Mouse (Mus musculus) naive thymus-derived CD4-positive, alpha-beta T cell, adult 2 months (primary cell): Measurements from ENCODE around the gene Txndc9.
A peak's percentile ranks its signal among the peaks of the same experiment; 100 is the strongest.
"Not testable (repeated sequence)": the region's sequence is repeated elsewhere in the genome, so short reads cannot be mapped to it uniquely, and the experiment has no call there.

Experiments
- DNase-seq: peaks from one replicate; pipeline ENCODE4 v3.0.0-alpha.2; 2011; ENCODE audit warnings: low read depth

Txndc9 gene

DNA sequence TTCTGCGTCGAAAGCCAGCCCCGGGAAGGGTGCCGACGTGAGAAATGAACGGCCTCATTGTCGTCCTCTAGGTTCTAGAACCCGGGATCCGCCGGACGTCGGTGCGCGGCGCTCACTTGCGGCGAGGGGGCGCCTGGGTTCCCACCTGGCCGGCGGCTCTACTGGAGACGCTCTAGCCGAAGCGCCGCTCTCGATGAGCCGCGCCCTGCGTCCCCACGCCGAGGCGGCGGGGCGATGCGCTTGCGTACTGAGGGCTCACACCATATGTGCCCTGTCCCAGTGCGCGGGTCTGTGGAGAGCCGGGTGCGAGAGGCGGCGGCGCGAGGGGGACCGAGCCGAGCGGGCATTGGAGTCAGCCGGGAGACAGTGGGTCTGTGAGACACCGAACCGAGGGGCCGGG, at the start of gene Txndc9, which contains the start of gene Eif5b:
TSS of gene Txndc9 (minus strand) at position 27 of the 400 bp plus-strand sequence.
TSS of gene Eif5b (plus strand) at position 144 of the 400 bp plus-strand sequence.
- peak; percentile 91 for DNase-seq

DNA sequence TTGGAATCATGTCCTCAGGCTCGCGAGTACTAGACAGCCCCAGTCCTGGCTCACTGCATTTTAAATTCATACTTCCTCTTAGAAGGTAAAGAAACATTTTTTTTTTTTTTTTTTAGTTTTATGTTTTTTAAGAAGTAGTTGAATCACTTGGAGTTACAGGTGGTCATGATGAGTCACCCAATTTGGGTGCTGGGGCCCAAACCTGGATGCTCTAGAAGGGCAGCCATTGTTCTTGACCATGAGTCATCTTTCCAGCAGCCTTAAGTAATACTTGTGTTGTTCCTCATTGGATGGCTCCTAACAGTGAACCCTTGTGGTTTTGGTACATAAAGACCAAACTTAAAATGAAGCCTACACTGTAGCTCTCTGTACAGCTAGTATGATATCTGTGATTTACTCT, 41.2 kb upstream of the Txndc9 start:
- DNase-seq: no peak

- DNase-seq: no peak
These were observed 39.7 kb upstream of the Txndc9 start for GRCm38 (mm10) chr1:38037375-38037774.

GRCm38 (mm10) chr1:38035521-38035920, 37.8 kb upstream of the Txndc9 start:
- DNase-seq: no peak

DNA sequence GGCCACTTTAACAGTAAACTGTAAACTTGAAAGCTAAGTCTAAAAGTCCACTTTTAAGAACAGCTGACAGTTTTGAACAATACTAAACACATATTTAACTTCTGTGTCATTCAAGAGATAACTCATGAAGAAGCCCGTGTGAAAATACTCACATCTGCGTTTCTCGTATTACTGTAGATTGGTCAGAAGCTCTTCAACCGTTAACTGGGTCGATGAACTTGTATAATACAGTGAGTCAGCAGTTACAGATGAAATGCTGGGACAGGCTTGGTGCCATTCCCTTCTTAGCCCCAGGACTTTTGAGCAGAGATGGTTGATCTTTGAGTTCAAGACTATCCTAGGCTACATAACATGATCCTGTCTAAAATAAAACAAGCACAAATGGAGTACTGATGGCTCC, 33.7 kb upstream of the Txndc9 start:
- no peak for DNase-seq

DNA sequence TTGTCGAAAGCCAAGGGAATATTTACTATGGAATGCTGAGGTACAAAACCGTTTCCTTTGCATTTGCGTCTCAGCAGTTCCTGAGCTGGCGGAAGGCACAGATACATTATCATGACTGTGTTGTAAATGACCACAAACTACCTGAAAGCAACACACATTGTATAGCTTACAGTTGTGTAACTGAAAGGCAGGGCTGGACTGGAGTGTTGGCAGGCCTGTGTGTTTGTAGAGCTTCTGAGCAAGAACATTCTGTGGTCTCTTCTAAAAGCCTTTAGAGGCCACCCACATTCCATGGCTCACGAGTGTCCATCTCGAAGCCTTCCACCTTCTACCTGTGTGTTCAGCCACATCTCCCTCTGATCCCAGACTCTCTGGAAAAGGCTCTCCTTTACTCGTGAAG, 29.6 kb upstream of the Txndc9 start:
- DNase-seq: no peak

GRCm38 (mm10) chr1:38014551-38015203, 17.0 kb upstream of the Txndc9 start:
- DNase-seq: no peak

DNA sequence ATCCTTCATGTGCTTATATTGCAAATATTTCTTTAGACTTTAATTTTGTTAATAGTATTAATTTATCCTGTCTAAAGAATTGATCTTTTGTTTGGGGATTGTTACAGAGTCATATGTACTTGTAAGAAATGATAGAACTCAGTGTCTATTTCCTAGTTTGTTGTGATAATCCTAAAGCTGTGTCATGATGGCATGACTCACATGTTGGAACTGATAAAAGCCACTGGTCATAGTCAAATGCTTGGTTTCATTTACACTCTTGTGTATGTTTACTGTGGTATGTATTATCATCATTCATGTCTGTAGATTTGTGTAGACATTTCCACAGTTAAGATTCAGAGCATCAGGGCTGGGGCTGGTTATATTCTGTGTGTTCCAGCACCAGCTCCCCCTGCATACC, 14.8 kb upstream of the Txndc9 start:
- DNase-seq: no peak

DNA sequence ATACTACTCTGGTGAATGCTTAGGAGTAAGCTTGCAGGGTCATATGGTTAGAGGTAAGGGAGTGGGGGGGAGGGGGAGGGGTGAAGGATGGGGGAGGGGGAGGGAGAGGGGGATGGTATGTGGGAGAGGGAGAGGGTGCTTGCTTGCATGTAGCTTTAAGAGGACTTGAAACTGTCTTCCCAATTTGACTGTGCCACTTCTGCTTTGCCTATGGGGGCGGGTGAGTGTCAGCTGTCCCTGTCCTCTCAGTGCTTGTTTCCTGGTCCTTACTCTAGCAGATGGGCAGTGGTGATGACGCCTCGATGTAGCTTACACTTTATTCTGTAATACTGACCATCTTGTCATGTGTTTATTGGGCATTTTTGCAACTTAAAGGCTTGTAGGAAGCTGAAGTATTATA, 14.4 kb upstream of the Txndc9 start:
- DNase-seq: no peak

DNA sequence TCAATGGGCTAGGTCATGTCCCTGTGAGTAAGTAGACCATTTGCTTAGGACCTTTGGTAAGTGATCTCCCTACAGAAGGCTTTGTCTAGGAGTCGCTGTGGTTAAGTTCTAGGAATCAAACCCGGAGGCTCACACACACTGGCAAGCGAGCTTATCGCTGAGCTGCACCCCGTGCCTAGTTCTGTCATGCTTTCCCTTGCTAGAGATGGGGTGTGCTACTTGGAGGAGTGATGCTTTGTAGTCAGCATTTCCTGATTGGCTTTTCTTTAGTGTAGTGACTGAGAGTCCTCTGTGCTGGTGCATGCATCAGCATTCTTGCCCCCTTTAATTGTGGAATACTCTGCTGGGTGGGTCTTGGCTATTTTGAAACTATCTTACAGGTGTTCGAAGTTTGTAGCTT, 14.0 kb upstream of the Txndc9 start:
- DNase-seq: no peak

GRCm38 (mm10) chr1:38006741-38007140, 9.0 kb upstream of the Txndc9 start:
- DNase-seq: no peak

- no peak for DNase-seq
These were observed 5.4 kb upstream of the Txndc9 start for GRCm38 (mm10) chr1:38003046-38003445.

GRCm38 (mm10) chr1:38001956-38002355, 4.3 kb upstream of the Txndc9 start:
- no peak for DNase-seq

GRCm38 (mm10) chr1:38000844-38001243, 3.2 kb upstream of the Txndc9 start:
- DNase-seq: no peak

- DNase-seq: no peak
These were observed 1.9 kb upstream of the Txndc9 start for GRCm38 (mm10) chr1:37999552-37999951.

DNA sequence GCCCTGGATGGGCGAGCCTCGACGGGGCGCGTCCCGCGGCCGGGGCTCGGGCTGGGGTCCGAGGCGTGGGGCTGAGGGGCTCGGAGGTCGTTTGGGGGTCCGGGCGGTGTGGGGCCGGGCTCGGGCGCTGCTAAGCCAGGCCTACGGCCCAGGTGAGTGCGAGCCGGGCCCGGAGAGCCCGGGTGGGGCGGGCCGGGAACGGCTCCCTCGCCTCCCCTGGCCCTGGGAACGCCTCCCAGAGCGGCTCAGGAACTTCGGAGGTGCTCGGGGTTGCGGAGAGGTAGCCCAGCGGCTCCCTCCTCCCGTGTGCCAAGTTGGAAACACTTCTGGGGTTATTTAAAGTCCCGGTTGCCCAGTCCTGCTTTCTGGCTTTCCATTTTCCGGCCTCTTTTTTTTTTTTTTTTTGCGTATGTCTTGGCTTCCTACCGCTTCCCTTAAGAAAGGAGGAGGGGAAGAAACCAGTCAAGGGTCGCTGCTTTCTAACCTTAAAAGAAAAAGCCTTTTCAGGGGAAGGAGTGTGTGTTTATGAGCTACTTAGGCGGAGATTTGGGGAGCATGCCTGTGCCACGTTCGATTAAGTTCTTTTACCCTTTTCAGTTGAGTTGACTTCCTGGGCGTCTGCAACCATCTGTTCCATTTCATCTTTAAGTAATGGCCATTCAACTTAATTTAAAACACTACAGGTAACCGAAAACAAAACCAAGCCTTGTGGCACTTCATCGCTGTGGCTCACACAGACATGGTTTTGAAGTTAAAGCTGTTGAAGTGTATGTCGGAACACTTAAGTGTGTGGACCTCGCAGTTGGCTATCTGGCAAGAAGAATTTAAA, 892 bp upstream of the Txndc9 start:
- peak; percentile 35 for DNase-seq

- peak; percentile 98 for DNase-seq
These were observed 712 bp downstream of the Txndc9 start for GRCm38 (mm10) chr1:37996877-37997484.

DNA sequence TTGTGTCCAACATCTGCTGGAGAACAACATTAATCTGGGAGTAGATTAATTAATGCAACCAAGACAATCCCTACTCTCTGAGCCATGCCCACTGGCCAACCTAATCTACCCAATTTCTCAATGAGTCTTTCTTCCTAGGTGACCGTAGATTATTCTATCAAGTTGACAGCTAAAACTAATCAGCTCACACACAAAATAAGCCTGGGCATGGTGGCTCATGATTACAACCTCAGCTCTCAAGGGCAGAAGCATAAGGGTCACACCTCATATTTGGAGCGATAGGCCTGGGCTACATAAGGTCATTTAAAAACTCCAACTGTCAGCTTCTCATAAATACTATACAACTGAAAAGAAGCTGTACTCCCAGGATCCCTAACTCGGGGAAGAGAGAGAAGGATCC, 1.5 kb downstream of the Txndc9 start:
- DNase-seq: no peak

DNA sequence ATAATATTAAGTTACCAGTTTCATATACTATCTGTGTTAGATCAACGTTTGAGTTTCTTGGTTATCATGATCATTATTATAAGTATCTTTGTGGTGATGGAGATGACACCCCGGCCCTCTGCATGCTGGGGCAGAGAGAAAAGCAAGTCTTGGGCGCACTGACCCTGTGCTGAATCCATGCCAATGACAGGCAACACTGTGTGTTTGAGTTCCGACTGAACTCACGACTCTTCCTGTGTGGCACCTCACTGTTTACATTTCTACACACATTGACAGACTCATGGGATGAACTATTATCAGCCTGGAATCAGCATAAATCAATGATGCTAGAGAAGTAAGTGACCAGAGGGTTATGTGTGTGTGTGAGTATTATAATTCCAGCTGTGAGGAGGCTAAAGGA, 9.8 kb downstream of the Txndc9 start:
- DNase-seq: no peak

DNA sequence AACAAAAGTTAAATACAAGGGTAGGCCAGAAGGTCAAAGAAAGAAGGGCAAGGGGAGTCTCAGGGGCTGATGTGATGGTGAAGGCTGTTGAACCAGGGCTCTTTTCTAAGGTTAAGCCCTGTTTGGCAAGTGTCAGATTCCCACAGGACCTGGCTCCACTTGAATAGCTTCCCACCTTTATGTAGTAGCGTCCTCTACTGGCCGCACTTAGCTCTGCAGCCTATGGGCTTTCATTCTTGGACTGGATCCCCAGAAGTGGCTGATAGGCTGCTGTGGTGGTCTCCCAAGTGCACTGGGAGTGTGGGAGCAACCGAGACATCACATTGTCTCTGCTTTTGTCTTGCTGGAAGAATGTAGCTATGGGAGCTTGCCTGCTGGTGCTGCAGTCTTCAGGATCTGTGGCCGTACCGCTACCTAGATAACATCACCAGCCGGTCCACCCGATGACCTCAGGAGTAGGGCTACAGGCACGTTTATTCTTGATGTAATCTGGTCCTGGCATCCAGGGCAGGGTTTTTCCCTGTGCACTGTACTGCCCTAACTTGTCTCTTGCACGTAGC, 11.8 kb downstream of the Txndc9 start:
- no peak for DNase-seq

- no peak for DNase-seq
These were observed 13.4 kb downstream of the Txndc9 start for GRCm38 (mm10) chr1:37984326-37984725.

GRCm38 (mm10) chr1:37977303-37977702, 20.4 kb downstream of the Txndc9 start:
- no peak for DNase-seq

DNA sequence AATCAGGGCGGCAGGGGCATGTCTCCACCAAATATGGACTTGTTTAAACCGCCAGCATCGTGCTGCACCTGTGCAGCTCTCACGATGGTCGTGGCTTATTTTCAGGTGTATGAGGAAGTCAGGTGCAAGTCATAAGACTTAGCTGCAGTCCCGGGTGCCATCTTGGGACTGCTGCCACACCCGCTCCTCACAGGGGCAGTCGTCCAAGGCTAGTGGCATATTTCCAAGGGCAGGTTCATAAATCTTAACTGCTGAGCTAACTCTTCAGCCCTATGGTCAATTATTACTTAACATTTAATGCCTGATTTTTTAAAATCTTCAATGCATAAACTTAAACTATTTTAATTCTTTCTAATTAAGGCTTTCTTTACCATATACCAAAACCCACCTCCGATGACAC, 21.0 kb downstream of the Txndc9 start:
- not testable (repeated sequence) for DNase-seq
